Mouse (Mus musculus) thymus, adult 2 months (tissue): ENCODE data around the gene Piwil1.

Experiments used
- CTCF ChIP-seq: fragments of 200-500 bp; IDR thresholded peaks from 2 replicates; pipeline ENCODE4 v1.5.1; 2012; ENCODE audit warnings: mild to moderate bottlenecking, control low read depth, low read length, moderate library complexity, borderline replicate concordance; ENCODE audit not compliant: control insufficient read depth, poor library complexity, insufficient read depth; ENCODE audit errors: extremely low read depth
- POLR2A ChIP-seq: fragments of 200-500 bp; IDR thresholded peaks from 2 replicates; pipeline ENCODE4 v1.6.1; 2012; ENCODE audit warnings: mild to moderate bottlenecking, low read length, control low read depth, moderate library complexity; ENCODE audit not compliant: control insufficient read depth, poor library complexity, insufficient read depth; ENCODE audit errors: extremely low read depth

DNA sequence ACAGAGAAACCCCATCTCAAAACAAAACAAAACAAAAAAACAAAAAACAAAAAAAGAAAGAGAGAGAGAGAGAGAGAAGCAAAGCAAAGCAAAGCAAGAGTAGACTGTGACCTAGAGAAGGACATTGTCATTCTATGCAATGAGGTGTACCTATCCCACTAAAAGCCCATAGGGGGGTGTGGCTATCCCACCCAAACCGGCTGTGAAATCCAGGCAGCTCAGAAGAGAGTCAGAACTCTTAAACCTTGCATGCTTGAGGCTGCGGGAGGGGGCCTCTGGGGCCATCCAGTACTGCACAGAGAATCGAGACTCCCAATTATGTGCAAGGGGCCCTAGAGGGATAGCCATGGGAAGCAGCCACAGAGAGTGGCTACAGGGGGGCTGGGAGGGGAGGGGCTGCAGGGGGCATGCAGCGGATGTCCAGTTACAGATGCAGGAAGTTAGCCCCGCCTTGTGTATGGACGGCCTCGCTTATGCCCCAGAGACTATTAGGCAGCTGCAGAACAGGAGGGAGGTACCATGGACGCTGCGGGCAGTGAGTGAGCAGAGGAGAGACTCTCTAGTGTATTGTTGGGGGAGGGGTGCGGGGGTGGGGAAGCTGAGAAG, 66.8 kb downstream of the Piwil1 start:
- TF ChIP-seq CTCF, result no peak
- no peak for TF ChIP-seq POLR2A
